Mouse (Mus musculus) C2C12 (cell line): ENCODE measurements around the gene Ppil3.

ENCODE experiments used
- CTCF ChIP-seq: IDR thresholded peaks from one replicate; pipeline ENCODE4 v1.5.1; 2011; ENCODE audit not compliant: control insufficient read depth, insufficient read depth, insufficient read length
- MAX ChIP-seq: IDR thresholded peaks from one replicate; pipeline ENCODE4 v1.6.1; 2011; ENCODE audit warnings: mild to moderate bottlenecking, control low read depth

- TF ChIP-seq CTCF (no peak), MAX (no peak)
Observed at GRCm38 (mm10) chr1:58424551-58424950, 20.7 kb downstream of the Ppil3 start.
